Mouse (Mus musculus): ENCODE data around the gene Gjb1.
A peak's percentile ranks its signal among the peaks of the same experiment; 100 is the strongest.

Gene Gjb1

DNA sequence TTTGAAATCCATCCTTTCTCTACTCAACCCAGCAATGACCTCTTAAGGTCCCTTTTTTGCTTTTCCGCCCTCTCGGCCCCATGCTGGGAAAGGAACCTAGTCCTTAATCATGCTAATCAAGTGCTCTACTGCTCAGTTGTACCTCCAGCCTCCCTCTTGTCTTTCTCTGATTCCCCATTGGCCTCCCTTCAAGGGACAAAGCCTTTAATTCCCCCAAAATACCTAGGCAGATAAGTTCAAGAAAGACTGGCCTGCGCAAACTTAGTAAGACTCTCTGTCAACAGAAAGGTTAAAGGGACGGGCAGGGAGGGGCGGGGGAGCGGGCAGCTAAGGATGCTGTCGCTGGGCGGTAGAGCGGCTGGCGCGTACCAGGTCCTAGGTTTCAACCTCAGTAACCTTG is 20.3 kb downstream of the Gjb1 start:
- peak; percentile 98 for DNase-seq (ENCODE audit: low read depth, low spot score)

DNA sequence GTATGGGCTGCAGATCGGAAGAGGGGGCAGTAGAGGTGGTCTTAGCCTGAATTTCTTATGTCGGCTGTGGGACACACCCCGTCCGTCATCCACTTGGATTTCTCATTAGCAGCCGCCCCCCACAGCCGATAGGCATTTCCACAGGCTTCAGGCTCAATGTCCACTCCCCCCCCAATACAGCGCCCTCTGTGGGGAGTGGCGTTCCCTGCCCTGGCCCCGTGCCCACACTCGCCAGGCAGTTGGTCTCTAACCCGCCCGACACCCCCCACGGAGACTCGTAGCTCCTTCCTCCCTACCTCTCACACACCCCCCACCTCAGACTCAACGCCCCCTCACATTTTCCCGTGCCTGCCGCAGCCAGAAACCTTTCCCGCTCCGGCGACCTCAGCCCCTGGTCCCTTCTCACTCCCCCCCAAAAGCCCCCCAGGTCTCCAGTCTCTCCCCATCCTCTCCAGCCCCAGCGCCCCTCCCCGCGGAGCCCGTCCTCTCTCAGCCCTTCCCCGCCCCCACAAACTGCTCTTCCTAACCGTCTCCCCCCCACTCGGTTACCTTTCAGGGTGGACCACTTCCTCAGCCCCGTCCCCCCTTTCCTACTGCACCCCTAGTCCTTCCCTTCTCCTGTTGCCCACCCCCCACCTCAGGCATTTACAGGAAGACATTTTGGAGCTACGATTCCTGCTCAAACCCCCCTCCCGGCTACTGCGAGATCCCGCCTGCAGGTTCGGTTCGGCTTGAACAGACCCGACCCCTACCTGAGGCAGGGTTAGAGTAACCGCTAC is 43.0 kb downstream of the Gjb1 start:
- DNase-seq (ENCODE audit: low read depth, low spot score) = peak; percentile 24

DNA sequence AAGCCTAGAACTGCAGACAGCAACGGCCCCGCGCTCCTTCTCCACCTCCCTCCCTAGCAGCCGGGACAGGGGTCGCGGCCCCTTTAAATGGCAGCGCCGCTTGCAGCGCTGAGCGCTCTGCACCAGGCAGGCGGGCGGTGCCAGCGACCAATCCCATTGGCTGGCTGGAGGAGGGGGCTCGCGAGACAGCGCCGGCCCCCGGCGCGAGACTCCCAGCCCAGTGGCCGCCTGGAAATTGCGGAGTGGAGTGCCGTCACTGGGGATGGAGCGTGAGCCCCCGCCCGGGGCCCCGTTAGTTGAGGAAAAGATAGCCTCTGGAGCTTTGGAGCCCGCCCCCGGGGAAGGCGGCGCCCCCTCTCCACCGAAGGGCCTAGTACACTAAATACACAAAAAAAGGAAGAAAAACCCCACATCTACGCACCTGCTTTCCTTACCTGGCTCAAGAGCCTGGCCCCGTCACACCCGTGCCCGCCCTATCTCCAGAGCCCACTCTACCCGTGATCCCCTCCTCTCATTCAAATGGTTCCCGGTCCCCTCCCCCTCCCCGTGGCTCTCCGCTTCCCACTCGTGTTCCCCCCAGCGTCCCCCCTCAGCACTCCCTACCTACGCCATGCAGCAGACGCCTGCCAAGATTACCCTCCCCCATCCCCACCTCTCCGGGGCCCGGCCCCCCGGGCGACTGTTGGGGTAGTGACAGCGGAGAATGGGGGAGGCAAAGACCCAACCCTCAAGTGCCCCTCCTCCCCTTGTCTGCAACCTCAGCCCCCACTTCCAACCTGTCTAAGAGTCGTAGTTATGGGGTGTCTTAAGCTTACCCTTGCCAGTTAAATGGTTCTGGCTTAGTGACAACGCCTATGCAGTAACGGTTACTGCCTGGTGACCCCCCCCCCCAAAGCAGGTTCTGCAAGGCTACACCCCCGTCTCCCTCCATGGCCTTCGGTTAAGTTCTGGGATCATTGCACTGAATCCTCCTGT is 43.8 kb downstream of the Gjb1 start:
- peak; percentile 81 for DNase-seq (ENCODE audit: low read depth, low spot score)

DNA sequence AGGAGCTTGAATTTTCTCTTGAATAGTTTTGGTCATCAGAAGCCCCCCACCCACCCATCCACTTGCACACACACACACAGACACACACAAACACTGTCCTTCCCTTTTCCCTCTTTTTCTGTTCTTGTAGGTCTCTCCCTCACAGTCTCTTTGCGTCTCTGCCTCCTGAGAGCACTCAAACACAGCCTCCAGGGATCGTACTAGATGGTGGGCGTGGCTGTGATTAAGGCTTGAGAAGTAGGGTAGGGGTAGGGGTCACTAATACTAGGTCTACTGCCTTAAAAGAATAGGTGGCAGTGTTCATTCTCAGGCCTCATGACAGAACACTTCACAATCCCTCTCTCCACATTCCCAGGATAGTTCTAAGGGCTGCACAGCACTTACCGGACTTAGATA is 44.5 kb downstream of the Gjb1 start, which contains the start of gene Zmym3:
Zmym3 (minus strand) TSS at position 150 of the 396 bp plus-strand sequence.
- DNase-seq (ENCODE audit: low read depth, low spot score) = peak; percentile 41

DNA sequence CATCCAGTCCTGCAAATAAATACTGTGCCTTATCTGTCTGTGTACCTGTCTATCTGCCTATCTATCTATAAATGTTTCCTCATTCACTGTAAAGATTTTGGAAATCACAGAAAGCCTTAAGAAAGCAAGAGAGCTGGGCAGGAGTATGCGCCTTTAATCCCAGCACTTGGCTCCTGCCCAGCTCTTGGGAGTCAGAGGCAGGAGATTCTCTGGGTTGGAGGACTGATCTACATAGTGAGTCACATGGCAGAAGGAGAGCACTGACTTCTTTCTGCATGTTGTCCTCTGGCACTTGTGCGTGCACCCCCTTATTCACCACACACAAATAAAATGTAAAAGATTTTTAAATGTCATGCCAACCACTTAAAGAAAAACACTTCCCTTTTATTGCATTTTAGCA is 47.3 kb downstream of the Gjb1 start:
- DNase-seq (ENCODE audit: low read depth, low spot score) = no peak

DNA sequence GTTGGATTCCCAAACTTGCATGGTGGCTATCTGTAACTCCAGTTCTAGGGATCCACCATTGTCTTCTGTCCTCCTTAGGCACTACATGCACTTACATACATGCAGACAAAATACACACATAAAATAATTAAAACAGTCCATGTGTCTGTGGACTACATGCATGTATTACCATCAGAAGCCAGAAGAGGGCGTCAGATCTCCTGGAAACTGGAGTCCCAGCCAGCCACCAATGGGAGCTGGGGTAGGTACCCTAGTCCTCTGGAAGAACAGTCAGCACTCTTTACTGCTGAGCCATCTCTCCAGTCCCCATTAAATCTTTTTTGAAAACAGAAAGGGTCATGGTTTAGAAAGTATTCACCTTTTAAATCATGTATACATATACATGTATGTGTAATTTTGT is 51.6 kb downstream of the Gjb1 start:
- peak; percentile 54 for DNase-seq (ENCODE audit: low read depth, low spot score)

DNA sequence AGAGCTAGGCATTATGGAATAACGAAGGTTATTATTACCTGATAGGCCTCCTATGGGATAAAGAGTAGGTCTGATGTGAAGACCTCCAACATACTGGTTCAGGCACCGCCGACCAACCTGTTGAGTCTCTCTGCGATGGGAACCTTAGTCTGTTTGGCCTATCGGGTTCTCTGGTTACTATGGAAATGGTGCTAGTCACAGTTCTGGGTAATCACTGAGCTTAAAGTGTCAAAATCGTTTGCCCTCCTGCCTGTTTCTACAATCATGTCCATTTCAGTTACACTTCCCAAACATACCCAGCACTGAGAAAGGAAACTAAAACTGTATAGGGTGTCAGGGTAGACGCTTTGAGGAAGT is 52.6 kb downstream of the Gjb1 start:
- peak; percentile 15 for DNase-seq (ENCODE audit: low read depth, low spot score)

DNA sequence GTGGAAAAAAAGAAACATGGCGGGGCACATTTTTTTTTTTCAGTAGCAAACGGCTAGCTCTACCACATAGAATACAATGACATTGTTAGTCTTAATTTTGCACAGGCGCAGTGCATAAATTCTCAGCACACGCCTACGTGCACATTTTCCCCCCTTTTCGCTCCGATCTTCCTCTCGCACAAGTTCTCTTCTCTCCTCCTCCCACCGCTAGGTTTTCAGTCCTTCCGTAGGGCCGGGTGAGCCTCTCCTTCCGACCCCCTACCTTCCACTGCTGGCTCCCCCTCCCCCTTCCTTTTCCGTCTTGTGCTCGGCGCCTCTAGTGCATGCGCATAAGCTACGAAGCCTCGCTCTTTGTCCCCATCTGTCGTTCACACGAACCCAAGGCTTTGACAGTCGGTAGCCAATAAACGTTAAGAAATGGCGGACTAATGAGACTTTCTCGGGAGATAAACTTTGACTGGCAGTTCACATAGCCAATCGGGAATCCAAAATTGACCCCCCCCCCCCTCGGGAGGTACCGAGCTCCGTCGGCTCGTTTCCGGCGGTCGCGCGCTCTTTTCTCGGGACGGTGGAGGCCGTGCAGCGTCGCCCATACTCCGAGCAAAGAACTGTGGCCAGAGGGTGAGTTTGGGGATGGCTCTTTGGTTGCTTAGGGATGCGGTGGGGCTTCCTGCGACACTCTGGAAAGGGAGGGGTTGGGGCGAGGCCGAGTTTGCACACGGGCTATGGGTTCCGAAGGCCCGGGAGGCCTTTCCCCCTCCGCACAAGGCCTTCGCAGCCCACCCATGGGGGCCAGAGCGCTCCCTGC is 53.2 kb downstream of the Gjb1 start, which contains the start of gene Nono:
Nono (plus strand) TSS at position 177 of the 808 bp plus-strand sequence.
- peak; percentile 98 for DNase-seq (ENCODE audit: low read depth, low spot score)

DNA sequence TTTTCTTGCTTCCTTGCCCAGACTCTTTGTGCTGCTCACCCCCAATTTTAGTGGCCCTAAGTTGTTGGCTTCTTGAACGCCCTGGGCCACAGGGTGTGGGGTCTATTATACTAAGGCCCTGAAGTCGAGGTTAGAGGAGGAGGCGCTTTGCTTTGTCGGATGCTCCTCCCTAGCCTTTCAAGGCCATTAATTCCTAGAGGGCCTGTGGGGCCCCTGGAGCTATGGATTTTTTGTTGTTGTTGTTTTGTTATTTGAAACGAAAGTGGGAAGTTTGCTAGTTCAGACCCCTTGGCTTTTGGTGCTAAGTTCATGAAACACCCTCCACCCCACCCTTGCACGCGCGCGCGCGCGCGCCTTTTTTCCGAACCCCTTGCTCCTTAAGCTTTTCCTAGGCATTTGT is 53.8 kb downstream of the Gjb1 start:
- peak; percentile 55 for DNase-seq (ENCODE audit: low read depth, low spot score)

Measured in ES-CJ7 (cell line).